Mouse (Mus musculus) lung, embryonic 16.5 days (tissue): ENCODE measurements at regions not wholly inside any gene's neighbourhood (a gene's known extent, or its start where the extent isn't known, plus 50 kb on each side); places are given as distances from the start of the nearest gene placed in this dataset.

Experiments used
- ATAC-seq: fragments of 200-750 bp; cut with Nextera tagmentation; 2 replicates; pipeline ENCODE4 v1.8.0; 2017; ENCODE audit warnings: low read depth, mild to moderate bottlenecking, moderate library complexity
- H3K27ac ChIP-seq: fragments of 300-500 bp; sonication (generic); 2 replicates; pipeline ENCODE4 v1.5.1; 2014; ENCODE audit warnings: mild to moderate bottlenecking, control low read depth, low read length
- H3K27me3 ChIP-seq: fragments of 300-500 bp; sonication (generic); 2 replicates; pipeline ENCODE4 v1.6.1; 2014; ENCODE audit warnings: low read depth, low read length, mixed read lengths; ENCODE audit not compliant: control insufficient read depth, insufficient read depth
- H3K36me3 ChIP-seq: fragments of 300-500 bp; sonication (generic); 2 replicates; pipeline ENCODE4 v1.6.1; 2014; ENCODE audit warnings: low read length; ENCODE audit not compliant: control insufficient read depth, insufficient read depth
- H3K4me1 ChIP-seq: fragments of 300-500 bp; sonication (generic); replicated peaks from 2 replicates; pipeline ENCODE4 v1.6.1; 2014; ENCODE audit warnings: low read length, mixed read lengths; ENCODE audit not compliant: control insufficient read depth, insufficient read depth
- H3K4me2 ChIP-seq: fragments of 300-500 bp; sonication (generic); 2 replicates; pipeline ENCODE4 v1.6.1; 2014; ENCODE audit warnings: low read depth, low read length, control low read depth
- H3K4me3 ChIP-seq: fragments of 300-500 bp; sonication (generic); 2 replicates; pipeline ENCODE4 v1.5.1; 2014; ENCODE audit warnings: mild to moderate bottlenecking, low read length, control low read depth
- H3K9ac ChIP-seq: fragments of 300-500 bp; sonication (generic); 2 replicates; pipeline ENCODE4 v1.6.1; 2014; ENCODE audit warnings: low read length, control low read depth
- H3K9me3 ChIP-seq: fragments of 300-500 bp; sonication (generic); 2 replicates; pipeline ENCODE4 v1.6.1; 2016; ENCODE audit warnings: low read length; ENCODE audit not compliant: control insufficient read depth
- WGBS: fragments of 180-500 bp; shearing (Covaris S2); extraction: QIAGEN DNeasy Blood & Tissue Kit; methylation state at CpG from one replicate; pipeline ENCODE4 v1.1.7; 2014; 5-methylcytosine and 5-hydroxymethylcytosine counted together

GRCm38 (mm10) chr8:9152313-9152925 is 462.1 kb upstream of the Arglu1 start:
- no peak overlapping the region for H3K4me2 ChIP-seq
- H3K9me3 ChIP-seq, result no peaks in the 10 kb centered on the region
- H3K27me3 ChIP-seq, result no peaks in the 10 kb centered on the region
- peaks cover 3% of the 10 kb centered on the region; the same call in 1 of the 2 replicates for H3K4me1 ChIP-seq
- 62% methylated on average over 20 of the region's 20 CpGs for WGBS
- H3K36me3 ChIP-seq, result no peaks in the 10 kb centered on the region
- no peak overlapping the region for H3K27ac ChIP-seq
- ATAC-seq, result no peak
- no peak overlapping the region for H3K4me3 ChIP-seq
- H3K9ac ChIP-seq, result no peak overlapping the region

GRCm38 (mm10) chr8:9144362-9144761 is 454.0 kb upstream of the Arglu1 start:
- no peak overlapping the region for H3K4me3 ChIP-seq
- H3K36me3 ChIP-seq, result no peaks in the 10 kb centered on the region
- WGBS, result 65% methylated on average over 3 of the region's 3 CpGs
- ATAC-seq, result peak; percentile 52; the same call in 1 of the 2 replicates
- H3K9me3 ChIP-seq, result no peaks in the 10 kb centered on the region
- no peaks in the 10 kb centered on the region for H3K27me3 ChIP-seq
- H3K4me2 ChIP-seq, result no peak overlapping the region
- no peak overlapping the region for H3K9ac ChIP-seq
- no peaks in the 10 kb centered on the region for H3K4me1 ChIP-seq
- H3K27ac ChIP-seq, result no peak overlapping the region

- Histone ChIP-seq H3K36me3 (no peaks in the 10 kb centered on the region), H3K9ac (no peak overlapping the region), H3K27me3 (no peaks in the 10 kb centered on the region), H3K4me1 (no peaks in the 10 kb centered on the region), H3K4me3 (no peak overlapping the region), H3K4me2 (no peak overlapping the region), H3K27ac (no peak overlapping the region), H3K9me3 (no peaks in the 10 kb centered on the region)
- WGBS, result 48% methylated on average over 3 of the region's 3 CpGs
- no peak for ATAC-seq
Measured at GRCm38 (mm10) chr8:9139781-9140180, 449.5 kb upstream of the Arglu1 start.

- H3K36me3 ChIP-seq, result no peaks in the 10 kb centered on the region
Measured at GRCm38 (mm10) chr8:9139059-9139620, 448.8 kb upstream of the Arglu1 start.

GRCm38 (mm10) chr8:9133758-9134157 is 443.4 kb upstream of the Arglu1 start:
- H3K4me1 ChIP-seq, result no peaks in the 10 kb centered on the region
- H3K9ac ChIP-seq, result no peak overlapping the region
- no peak overlapping the region for H3K4me3 ChIP-seq
- H3K9me3 ChIP-seq, result no peaks in the 10 kb centered on the region
- no peak overlapping the region for H3K27ac ChIP-seq
- H3K27me3 ChIP-seq, result no peaks in the 10 kb centered on the region
- H3K36me3 ChIP-seq, result no peaks in the 10 kb centered on the region
- ATAC-seq, result no peak
- 40% methylated on average over 7 of the region's 7 CpGs for WGBS
- no peak overlapping the region for H3K4me2 ChIP-seq

More at GRCm38 (mm10) chr8:9139059-9139620, 448.8 kb upstream of the Arglu1 start:
- H3K4me3 ChIP-seq, result no peak overlapping the region
- ATAC-seq, result no peak
- no peaks in the 10 kb centered on the region for H3K27me3 ChIP-seq
- H3K9ac ChIP-seq, result no peak overlapping the region
- H3K4me1 ChIP-seq, result no peaks in the 10 kb centered on the region
- no peaks in the 10 kb centered on the region for H3K9me3 ChIP-seq
- H3K27ac ChIP-seq, result no peak overlapping the region
- no peak overlapping the region for H3K4me2 ChIP-seq
- WGBS, result 68% methylated on average over 3 of the region's 3 CpGs

GRCm38 (mm10) chr8:9132612-9133218 is 442.4 kb upstream of the Arglu1 start:
- H3K9ac ChIP-seq, result no peak overlapping the region
- H3K4me3 ChIP-seq, result no peak overlapping the region
- no peaks in the 10 kb centered on the region for H3K36me3 ChIP-seq
- H3K4me2 ChIP-seq, result no peak overlapping the region
- H3K27me3 ChIP-seq, result no peaks in the 10 kb centered on the region
- WGBS, result 71% methylated on average over 5 of the region's 5 CpGs
- ATAC-seq, result no peak
- H3K4me1 ChIP-seq, result no peaks in the 10 kb centered on the region
- no peak overlapping the region for H3K27ac ChIP-seq
- no peaks in the 10 kb centered on the region for H3K9me3 ChIP-seq

GRCm38 (mm10) chr8:9131249-9131648 is 440.9 kb upstream of the Arglu1 start:
- Histone ChIP-seq H3K9me3 (no peaks in the 10 kb centered on the region), H3K4me2 (no peak overlapping the region), H3K27me3 (no peaks in the 10 kb centered on the region), H3K27ac (no peak overlapping the region), H3K4me3 (no peak overlapping the region), H3K36me3 (no peaks in the 10 kb centered on the region), H3K4me1 (no peaks in the 10 kb centered on the region), H3K9ac (no peak overlapping the region)
- WGBS, result 65% methylated on average over 4 of the region's 4 CpGs
- no peak for ATAC-seq

GRCm38 (mm10) chr8:9124503-9124902 is 434.2 kb upstream of the Arglu1 start:
- Histone ChIP-seq H3K4me2 (no peak overlapping the region), H3K27me3 (no peaks in the 10 kb centered on the region), H3K4me1 (no peaks in the 10 kb centered on the region), H3K4me3 (no peak overlapping the region), H3K27ac (no peak overlapping the region), H3K9me3 (no peaks in the 10 kb centered on the region), H3K36me3 (no peaks in the 10 kb centered on the region), H3K9ac (no peak overlapping the region)
- WGBS, result 75% methylated on average over 4 of the region's 4 CpGs
- no peak for ATAC-seq

GRCm38 (mm10) chr8:9117809-9118737 is 427.8 kb upstream of the Arglu1 start:
- H3K4me3 ChIP-seq, result no peak overlapping the region
- H3K9ac ChIP-seq, result no peak overlapping the region
- H3K4me1 ChIP-seq, result no peaks in the 10 kb centered on the region
- H3K4me2 ChIP-seq, result no peak overlapping the region
- H3K36me3 ChIP-seq, result no peaks in the 10 kb centered on the region
- H3K27me3 ChIP-seq, result no peaks in the 10 kb centered on the region
- no peaks in the 10 kb centered on the region for H3K9me3 ChIP-seq
- H3K27ac ChIP-seq, result no peak overlapping the region
- no peak for ATAC-seq
- 76% methylated on average over 27 of the region's 27 CpGs for WGBS
